ENCODE assay signal across 9 mouse cellular contexts in the genomic region with DNA sequence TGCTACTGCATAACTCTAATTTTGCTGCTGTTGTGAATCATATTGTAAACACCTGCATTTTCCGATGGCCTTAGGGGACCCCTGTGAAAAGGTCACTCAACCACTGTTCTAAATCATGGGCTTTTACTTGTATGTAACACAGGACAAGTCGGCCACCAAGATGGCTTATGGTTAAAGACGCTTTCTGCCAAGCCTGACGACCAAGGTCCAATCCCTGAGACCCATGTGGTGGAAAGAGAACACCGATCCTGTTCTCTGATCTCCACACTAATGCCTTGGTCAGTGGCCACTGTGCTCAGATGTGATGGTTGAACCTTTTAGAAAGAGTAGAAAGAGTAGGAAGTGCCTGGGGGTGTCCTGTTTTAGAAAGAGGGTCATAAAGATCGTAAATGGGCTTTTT. TPM values are rescaled to one million over a fixed set of nuclear protein-coding genes. Genes with fewer than 3 reads are reported as not detected.
"Had no signal": no experiment of that assay in that cellular context is flagged by ENCODE, and none has a peak within 500 bp of the region (broad histone marks: within the 10 kb centered on the region; RNA-seq: fewer than 3 reads in every experiment).

No protein-coding gene starts in this region.

- H3K9ac ChIP-seq: liver, embryonic 15.5 days; neural tube, embryonic 15.5 days had no signal

- H3K9me3 ChIP-seq: limb, embryonic 10.5 days; liver, embryonic 15.5 days; midbrain, embryonic 10.5 days; neural tube, embryonic 15.5 days had no signal

- H3K36me3 ChIP-seq: limb, embryonic 10.5 days; liver, embryonic 15.5 days; midbrain, embryonic 10.5 days; neural tube, embryonic 15.5 days had no signal

- H3K4me3 ChIP-seq: layer of hippocampus, adult 2 months; left cerebral cortex, adult 2 months; limb, embryonic 10.5 days; liver, embryonic 15.5 days; midbrain, embryonic 10.5 days; myocyte; neural tube, embryonic 15.5 days had no signal

- H3K4me2 ChIP-seq: liver, embryonic 11.5 days; liver, embryonic 15.5 days; neural tube, embryonic 15.5 days had no signal

- H3K27ac ChIP-seq: layer of hippocampus, adult 2 months; left cerebral cortex, adult 2 months; limb, embryonic 10.5 days; liver, embryonic 15.5 days; midbrain, embryonic 10.5 days; neural tube, embryonic 15.5 days had no signal

RNA-seq across cellular contexts. Expression of a gene that starts 9.1 kb away (rescaled TPM):
- polyA plus RNA-seq: inflammation-experienced regulatory T-cells, adult 6 months had no signal

RNA-seq across cellular contexts. Expression of a gene that starts 45.8 kb away (rescaled TPM):
- polyA plus RNA-seq: inflammation-experienced regulatory T-cells, adult 6 months; liver, embryonic 11.5 days had no signal
